Mouse (Mus musculus): ENCODE measurements around the gene Grhl1.

DNA sequence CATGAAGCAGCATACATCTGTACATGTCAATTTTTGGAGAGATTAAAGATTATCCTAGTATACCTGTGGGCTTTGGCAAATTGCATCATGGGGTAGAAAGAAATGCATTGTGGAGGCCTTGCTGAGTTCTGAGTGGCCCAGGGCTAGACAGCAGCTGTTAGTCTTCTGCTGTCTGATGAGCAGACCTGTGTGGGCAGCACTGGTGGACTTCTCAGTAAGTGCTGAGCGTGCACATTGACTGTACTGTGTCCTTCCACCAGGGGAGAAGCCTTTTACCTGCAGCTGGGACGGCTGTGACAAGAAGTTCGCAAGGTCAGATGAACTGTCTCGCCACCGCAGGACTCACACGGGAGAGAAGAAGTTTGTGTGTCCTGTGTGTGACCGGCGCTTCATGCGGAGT lies 87.8 kb downstream of the Grhl1 start:
- TF ChIP-seq CTCF (IDR thresholded peaks at IDR 0.05; ENCODE audit: insufficient read depth, low read length) (no peak), POLR2A (IDR thresholded peaks at IDR 0.05; ENCODE audit: borderline replicate concordance, extremely low read depth, low read depth, low read length) (no peak)

All from lung, adult 2 months (tissue).